In the genomic region with DNA sequence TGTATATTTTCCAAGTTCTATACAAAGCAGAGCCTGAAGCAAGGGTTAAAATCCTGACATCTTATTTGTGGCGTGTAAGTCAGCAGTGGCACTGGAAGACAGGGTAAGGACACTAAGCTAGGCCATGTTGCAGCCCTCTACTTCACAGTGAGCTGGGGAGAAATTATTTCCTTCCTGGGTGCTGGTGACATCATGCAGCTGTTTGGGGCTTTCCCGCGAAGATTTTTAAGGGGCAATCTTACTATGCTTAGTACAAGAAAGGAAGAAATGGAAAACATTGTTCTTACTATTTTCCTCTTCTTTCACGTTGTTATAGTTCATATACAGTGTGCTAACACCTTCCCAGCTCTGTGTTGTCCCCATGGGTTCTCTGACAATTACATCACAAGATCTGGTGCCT, we compare ENCODE assay signal across 17 mouse cellular contexts.
"Had no signal": no experiment of that assay in that cellular context is flagged by ENCODE, and none has a peak within 500 bp of the region (broad histone marks: within the 10 kb centered on the region; RNA-seq: fewer than 3 reads in every experiment).

No protein-coding gene starts in this region.

- H3K4me3 ChIP-seq: liver, embryonic 13.5 days; liver, embryonic 15.5 days; megakaryocyte, embryonic 14.5 days; midbrain, embryonic 13.5 days; midbrain, embryonic 15.5 days; neural tube, embryonic 12.5 days; stomach, embryonic 15.5 days had no signal

- H3K36me3 ChIP-seq: liver, embryonic 13.5 days; liver, embryonic 15.5 days; midbrain, embryonic 13.5 days; midbrain, embryonic 15.5 days; neural tube, embryonic 12.5 days; stomach, embryonic 15.5 days had no signal

- ATAC-seq: liver, postnatal 0 days; lung, postnatal 0 days; midbrain, embryonic 13.5 days; midbrain, embryonic 15.5 days had no signal

- DNase-seq: liver, embryonic 13.5 days; liver, postnatal 0 days; right cerebral cortex, postnatal 14 days; thymus, adult 2 months; thymus, postnatal 25 days; thymus, postnatal 4 days had no signal

- H3K9ac ChIP-seq: liver, embryonic 13.5 days; liver, embryonic 15.5 days; liver, postnatal 0 days; midbrain, embryonic 13.5 days; midbrain, embryonic 15.5 days; neural tube, embryonic 12.5 days; stomach, embryonic 15.5 days had no signal

- H3K27ac ChIP-seq: liver, embryonic 13.5 days; liver, embryonic 15.5 days; macrophage; midbrain, embryonic 13.5 days; midbrain, embryonic 15.5 days; neural tube, embryonic 12.5 days; stomach, embryonic 15.5 days; stomach, postnatal 0 days had no signal

- H3K4me2 ChIP-seq: liver, embryonic 11.5 days; liver, embryonic 13.5 days; liver, embryonic 15.5 days; midbrain, embryonic 11.5 days; midbrain, embryonic 13.5 days; midbrain, embryonic 15.5 days; neural tube, embryonic 12.5 days; stomach, embryonic 15.5 days had no signal

- H3K4me1 ChIP-seq: liver, embryonic 13.5 days; liver, embryonic 15.5 days; megakaryocyte, embryonic 14.5 days; midbrain, embryonic 13.5 days; midbrain, embryonic 15.5 days; neural tube, embryonic 12.5 days; stomach, embryonic 15.5 days had no signal

- H3K27me3 ChIP-seq: liver, embryonic 13.5 days; liver, embryonic 15.5 days; megakaryocyte, embryonic 14.5 days; midbrain, embryonic 13.5 days; midbrain, embryonic 15.5 days; neural tube, embryonic 12.5 days; stomach, embryonic 15.5 days had no signal

- H3K9me3 ChIP-seq: liver, embryonic 13.5 days; liver, embryonic 15.5 days; megakaryocyte, embryonic 14.5 days; midbrain, embryonic 13.5 days; midbrain, embryonic 15.5 days; neural tube, embryonic 12.5 days; stomach, embryonic 15.5 days had no signal
